Mouse (Mus musculus) forebrain, embryonic 14.5 days (tissue): ENCODE data around the gene Dock2. TPM values are rescaled to one million over a fixed set of nuclear protein-coding genes. Genes with fewer than 3 reads are reported as not detected.

Source experiments
- ATAC-seq: fragments of 200-750 bp; cut with Nextera tagmentation; 2 replicates; pipeline ENCODE4 v1.8.0; 2017; ENCODE audit warnings: mild to moderate bottlenecking, moderate library complexity
- DNase-seq: peaks from one replicate; pipeline ENCODE4 v3.0.0-alpha.2; 2015; ENCODE audit warnings: low spot score
- H3K27ac ChIP-seq: fragments of 300-500 bp; sonication (generic); 2 replicates; pipeline ENCODE4 v1.5.1; 2014; ENCODE audit warnings: low read depth, mild to moderate bottlenecking, control low read depth, low read length, moderate library complexity
- H3K27me3 ChIP-seq: fragments of 300-500 bp; sonication (generic); replicated peaks from 2 replicates; pipeline ENCODE4 v1.6.1; 2014; ENCODE audit warnings: low read length, control low read depth, mixed read lengths; ENCODE audit not compliant: control insufficient read depth, insufficient read depth
- H3K36me3 ChIP-seq: fragments of 300-500 bp; sonication (generic); 2 replicates; pipeline ENCODE4 v1.6.1; 2014; ENCODE audit warnings: low read length, control low read depth; ENCODE audit not compliant: control insufficient read depth, insufficient read depth
- H3K4me1 ChIP-seq: fragments of 300-500 bp; sonication (generic); 2 replicates; pipeline ENCODE4 v1.6.1; 2014; ENCODE audit warnings: antibody characterized with exemption, low read length, control low read depth; ENCODE audit not compliant: control insufficient read depth, insufficient read depth
- H3K4me2 ChIP-seq: fragments of 300-500 bp; sonication (generic); 2 replicates; pipeline ENCODE4 v1.6.1; 2014; ENCODE audit warnings: mild to moderate bottlenecking, control low read depth, low read length
- H3K4me3 ChIP-seq: fragments of 300-500 bp; sonication (generic); 2 replicates; pipeline ENCODE4 v1.5.1; 2014; ENCODE audit warnings: low read depth, low read length, control low read depth
- H3K9ac ChIP-seq: fragments of 300-500 bp; sonication (generic); 2 replicates; pipeline ENCODE4 v1.6.1; 2014; ENCODE audit warnings: mild to moderate bottlenecking, low read length, control low read depth, moderate library complexity
- H3K9me3 ChIP-seq: fragments of 300-500 bp; sonication (generic); replicated peaks from 2 replicates; pipeline ENCODE4 v1.6.1; 2016; ENCODE audit warnings: low read length, control low read depth, mixed read lengths; ENCODE audit not compliant: control insufficient read depth
- WGBS: fragments of 180-500 bp; shearing (Covaris S2); extraction: QIAGEN DNeasy Blood & Tissue Kit; methylation state at CpG from one replicate; pipeline ENCODE4 v1.1.7; 2014; 5-methylcytosine and 5-hydroxymethylcytosine counted together
- polyA plus RNA-seq: library from polyadenylated mRNA; unstranded; fragments of >200 nt; fragmentation: Nextera tagmentation; extraction: Ambion mirVana; gene quantifications from 2 replicates; pipeline ENCODE4 v1.2.1, GENCODE M21; 2014

Gene Dock2
- polyA plus RNA-seq, 1 experiment from 2014 or later, result 0.37 TPM

DNA sequence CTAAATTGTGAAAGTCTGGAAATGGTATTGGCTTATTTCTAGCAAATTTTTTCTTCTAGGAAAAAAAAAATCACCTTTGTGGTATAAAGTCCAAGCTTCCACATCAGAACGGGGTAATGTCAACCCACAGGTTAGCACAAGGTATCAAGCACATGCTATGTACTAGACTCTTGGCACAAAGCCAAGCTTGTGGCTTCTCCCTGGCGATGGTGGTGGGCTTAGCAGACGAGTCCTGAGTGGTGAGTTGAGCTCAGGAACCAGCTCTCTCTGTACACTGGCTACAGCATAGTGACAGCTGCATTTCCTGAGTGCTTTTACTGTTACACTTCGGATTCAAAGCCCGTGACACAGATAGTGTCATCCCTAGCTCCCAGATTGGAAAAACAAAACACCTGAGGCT lies 472.0 kb downstream of the Dock2 start:
- Histone ChIP-seq H3K9ac (no peak overlapping the region), H3K27me3 (no peaks in the 10 kb centered on the region), H3K4me1 (0 out of 2 replicates have a peak, but pooled peaks cover 3% of the 10 kb centered on the region), H3K4me3 (no peak overlapping the region), H3K9me3 (no peaks in the 10 kb centered on the region), H3K27ac (no peak overlapping the region), H3K4me2 (no peak overlapping the region), H3K36me3 (no peaks in the 10 kb centered on the region)
- ATAC-seq, result no peak
- DNase-seq, result no peak
- WGBS, result 67% methylated on average over 5 of the region's 5 CpGs

DNA sequence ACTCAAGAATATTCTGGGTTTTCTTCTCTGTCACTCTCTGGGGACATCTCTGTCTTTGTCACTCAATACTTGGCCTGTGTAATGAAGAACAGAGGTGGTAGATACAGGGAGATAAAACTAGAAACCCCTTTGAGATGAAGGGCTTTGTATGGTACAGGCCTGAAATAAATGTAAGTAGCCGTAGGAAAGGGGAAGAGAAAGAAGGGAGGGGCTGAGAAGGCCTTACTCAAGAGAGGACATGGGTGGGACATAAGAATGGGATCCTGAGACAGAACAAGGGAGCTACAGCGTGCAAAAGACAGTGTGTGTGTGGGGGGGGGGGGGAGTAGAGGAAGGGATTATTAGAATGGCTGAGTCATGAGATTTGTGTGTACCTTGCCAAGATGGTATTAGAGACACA lies 474.3 kb downstream of the Dock2 start:
- Histone ChIP-seq H3K27ac (no peak overlapping the region), H3K4me1 (no peaks in the 10 kb centered on the region), H3K9me3 (no peaks in the 10 kb centered on the region), H3K9ac (no peak overlapping the region), H3K4me2 (no peak overlapping the region), H3K36me3 (no peaks in the 10 kb centered on the region), H3K27me3 (no peaks in the 10 kb centered on the region), H3K4me3 (no peak overlapping the region)
- no peak for DNase-seq
- WGBS, result 67% methylated on average over 2 of the region's 2 CpGs
- no peak for ATAC-seq

DNA sequence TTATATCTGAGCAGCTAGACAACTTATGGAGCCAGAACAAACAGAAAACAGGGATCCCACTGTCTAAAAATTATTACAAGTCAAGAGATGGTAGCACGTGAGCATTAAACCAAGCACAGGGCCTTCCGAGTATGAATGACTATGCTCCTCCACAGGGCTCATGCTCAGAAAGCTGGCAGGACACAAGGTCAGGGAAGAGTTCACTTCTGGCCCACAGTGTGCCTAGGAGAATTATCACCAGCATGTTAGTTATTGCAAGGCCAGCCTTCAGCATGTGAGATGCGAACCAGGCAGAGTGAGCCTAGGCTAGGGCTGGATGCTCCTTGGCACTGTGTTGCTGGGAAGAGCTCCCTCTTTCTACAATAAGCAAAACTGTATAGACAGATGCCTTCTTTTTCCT lies 475.0 kb downstream of the Dock2 start:
- Histone ChIP-seq H3K36me3 (no peaks in the 10 kb centered on the region), H3K9me3 (no peaks in the 10 kb centered on the region), H3K4me1 (no peaks in the 10 kb centered on the region), H3K4me2 (no peak overlapping the region), H3K27me3 (no peaks in the 10 kb centered on the region), H3K4me3 (no peak overlapping the region), H3K9ac (no peak overlapping the region), H3K27ac (no peak overlapping the region)
- ATAC-seq (no peak), DNase-seq (no peak)
- WGBS, result 92% methylated on average over 3 of the region's 3 CpGs

DNA sequence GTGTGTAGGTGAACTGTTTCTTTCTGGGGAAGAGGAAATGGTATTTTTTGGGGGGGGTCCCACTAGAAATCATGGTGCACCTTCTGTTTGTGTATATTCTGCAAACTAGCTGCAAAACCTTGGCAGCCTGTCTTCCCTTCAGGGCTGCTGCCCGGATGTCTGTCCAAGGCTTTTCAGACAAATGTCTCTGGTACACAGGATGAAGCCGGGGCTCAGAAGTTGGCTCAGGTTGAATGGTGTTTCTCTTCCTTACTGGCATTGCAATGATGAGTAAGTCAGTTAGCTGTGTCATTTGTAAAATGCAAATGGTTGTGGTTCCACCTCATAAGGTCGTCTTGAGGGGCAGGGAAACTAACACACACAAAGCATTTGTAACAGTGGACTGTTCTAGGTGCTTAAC lies 477.5 kb downstream of the Dock2 start:
- H3K9ac ChIP-seq, result no peak overlapping the region
- ATAC-seq, result no peak
- H3K9me3 ChIP-seq, result no peaks in the 10 kb centered on the region
- no peak overlapping the region for H3K4me2 ChIP-seq
- 78% methylated on average over 3 of the region's 3 CpGs for WGBS
- no peak overlapping the region for H3K4me3 ChIP-seq
- no peaks in the 10 kb centered on the region for H3K4me1 ChIP-seq
- no peaks in the 10 kb centered on the region for H3K27me3 ChIP-seq
- no peak for DNase-seq
- H3K36me3 ChIP-seq, result no peaks in the 10 kb centered on the region
- H3K27ac ChIP-seq, result no peak overlapping the region

DNA sequence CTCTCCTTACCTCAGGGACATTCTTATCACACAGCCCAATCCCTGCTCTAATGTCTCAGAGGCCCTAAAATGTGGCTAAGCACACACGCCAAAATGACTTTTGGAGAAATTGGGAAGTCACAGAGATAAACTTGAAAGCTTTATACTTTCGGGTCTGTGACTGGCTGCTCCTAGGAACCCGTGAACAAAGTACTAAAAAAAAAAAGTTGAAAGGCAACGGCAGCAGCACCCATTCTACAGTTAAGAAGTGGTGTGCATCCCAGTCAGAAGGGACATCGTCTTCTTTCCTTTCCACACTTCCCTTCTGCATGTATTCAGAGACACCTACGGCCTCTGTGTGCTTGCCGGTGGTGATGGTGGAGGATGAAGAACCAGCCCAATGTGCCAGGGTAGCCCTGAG lies 483.6 kb downstream of the Dock2 start:
- H3K36me3 ChIP-seq, result no peaks in the 10 kb centered on the region
- no peak for DNase-seq
- peaks cover 5% of the 10 kb centered on the region; the same call in 1 of the 2 replicates for H3K4me1 ChIP-seq
- 94% methylated on average over 7 of the region's 7 CpGs for WGBS
- H3K4me3 ChIP-seq, result no peak overlapping the region
- ATAC-seq, result no peak
- no peaks in the 10 kb centered on the region for H3K9me3 ChIP-seq
- no peaks in the 10 kb centered on the region for H3K27me3 ChIP-seq
- no peak overlapping the region for H3K27ac ChIP-seq
- H3K9ac ChIP-seq, result no peak overlapping the region
- H3K4me2 ChIP-seq, result no peak overlapping the region

DNA sequence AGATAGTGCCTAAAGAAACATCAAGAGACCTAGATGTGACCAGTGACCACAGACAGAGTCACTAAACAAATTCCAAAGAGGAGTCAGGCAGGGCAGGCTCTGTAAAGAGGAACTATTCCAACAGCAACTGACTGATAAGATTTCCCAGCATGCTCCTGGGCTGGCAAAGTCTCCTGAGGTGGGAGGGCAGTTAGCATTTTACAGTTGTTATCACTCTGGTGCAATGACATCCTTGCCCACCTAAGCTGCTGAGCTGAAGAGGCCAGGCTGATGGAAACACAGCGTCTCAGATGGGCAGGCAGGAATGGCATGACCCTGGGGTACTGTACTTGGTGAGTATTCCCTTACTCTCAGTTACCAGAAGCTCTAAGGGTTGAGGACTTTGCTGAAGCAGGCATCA lies 484.1 kb downstream of the Dock2 start:
- Histone ChIP-seq H3K4me3 (no peak overlapping the region), H3K9me3 (no peaks in the 10 kb centered on the region), H3K36me3 (no peaks in the 10 kb centered on the region), H3K9ac (no peak overlapping the region), H3K4me1 (peaks cover 5% of the 10 kb centered on the region; the same call in 1 of the 2 replicates), H3K27ac (no peak overlapping the region), H3K4me2 (no peak overlapping the region), H3K27me3 (no peaks in the 10 kb centered on the region)
- no peak for DNase-seq
- WGBS, result 92% methylated on average over 1 of the region's 1 CpGs
- no peak for ATAC-seq

DNA sequence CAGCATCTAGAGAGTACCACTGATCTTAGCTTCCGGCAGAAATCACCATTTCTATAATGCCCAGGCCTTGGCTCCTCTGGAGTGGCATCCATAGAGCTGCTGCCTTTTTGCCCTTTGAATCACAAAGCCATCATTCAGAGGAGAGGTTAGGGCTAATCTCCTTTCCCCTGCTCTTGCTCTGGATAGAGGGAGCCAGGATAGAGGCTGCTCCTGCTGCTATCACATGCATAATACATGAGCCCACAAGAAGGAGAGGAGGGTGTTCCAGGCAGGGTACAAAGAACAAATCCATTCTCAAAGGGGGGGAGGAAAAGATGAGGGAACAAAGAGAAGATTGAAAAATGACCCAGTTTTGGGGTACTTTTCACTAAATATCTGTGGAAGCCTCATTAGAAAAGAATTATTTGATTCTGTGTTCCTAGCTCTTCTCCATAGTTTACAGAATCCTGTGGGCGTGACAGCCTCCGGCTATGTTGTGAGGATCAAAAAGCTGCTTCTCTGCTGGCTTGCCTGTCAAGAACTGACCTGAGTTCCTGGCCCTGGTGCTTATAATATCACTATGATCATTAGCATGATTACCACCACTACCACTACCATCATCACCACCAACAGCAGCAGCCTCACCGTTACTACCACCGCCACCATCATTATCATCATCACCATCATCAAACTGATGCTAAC lies 485.9 kb downstream of the Dock2 start:
- 27% methylated on average over 5 of the region's 5 CpGs for WGBS
- Histone ChIP-seq H3K36me3 (no peaks in the 10 kb centered on the region), H3K27ac (no peak overlapping the region), H3K4me2 (no peak overlapping the region), H3K9me3 (no peaks in the 10 kb centered on the region), H3K4me3 (no peak overlapping the region), H3K9ac (no peak overlapping the region), H3K4me1 (peaks cover 5% of the 10 kb centered on the region; the same call in 1 of the 2 replicates), H3K27me3 (no peaks in the 10 kb centered on the region)
- ATAC-seq, result peak; percentile 89
- peak; percentile 39 for DNase-seq

DNA sequence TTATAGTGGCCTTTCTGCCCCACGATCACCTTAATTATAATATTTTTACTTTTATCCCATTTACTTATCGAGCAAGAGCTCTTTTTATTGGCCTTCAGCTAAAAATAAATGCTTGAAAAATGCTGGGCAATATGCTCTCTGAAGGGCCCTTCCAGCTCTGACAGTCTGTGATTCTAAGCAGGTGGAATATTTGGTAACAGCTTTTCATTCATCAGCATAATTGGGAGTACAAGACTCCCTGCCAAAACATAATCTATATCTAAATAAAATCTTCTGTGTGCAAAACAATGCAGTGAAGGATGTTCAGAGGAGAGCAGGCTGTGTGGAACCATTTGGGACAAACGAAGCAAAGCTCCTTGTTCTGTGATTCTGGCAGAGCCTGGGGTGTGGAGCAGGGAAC lies 492.4 kb downstream of the Dock2 start:
- DNase-seq, result peak; percentile 47
- no peak overlapping the region for H3K27ac ChIP-seq
- no peaks in the 10 kb centered on the region; the same call in 1 of the 2 replicates for H3K9me3 ChIP-seq
- H3K4me3 ChIP-seq, result no peak overlapping the region
- H3K4me2 ChIP-seq, result no peak overlapping the region
- no peaks in the 10 kb centered on the region for H3K27me3 ChIP-seq
- 17% methylated on average over 3 of the region's 3 CpGs for WGBS
- H3K36me3 ChIP-seq, result no peaks in the 10 kb centered on the region
- ATAC-seq, result 0 out of 2 replicates have a peak, but pooled peaks have one; percentile 12
- H3K9ac ChIP-seq, result no peak overlapping the region
- peaks cover 11% of the 10 kb centered on the region for H3K4me1 ChIP-seq

DNA sequence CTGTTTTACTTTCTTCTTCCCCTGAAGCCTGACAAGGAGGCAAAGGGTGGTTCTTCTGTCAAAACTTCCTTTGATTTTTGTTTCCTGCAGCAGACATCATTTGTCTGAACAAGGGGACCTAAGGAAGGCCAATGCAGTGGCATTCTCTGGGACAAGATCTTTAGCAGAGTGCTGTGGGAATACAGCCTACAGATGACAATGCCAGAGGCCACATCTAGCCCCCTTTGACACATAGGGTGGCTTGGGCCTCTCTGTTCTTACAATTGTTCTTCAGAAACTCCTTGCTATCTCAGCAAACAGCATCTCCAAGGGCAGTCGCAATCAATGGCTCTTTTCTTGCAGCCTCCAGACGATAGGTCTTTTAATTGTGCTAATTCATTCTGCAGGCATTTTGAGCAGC lies 493.0 kb downstream of the Dock2 start:
- H3K9me3 ChIP-seq, result no peaks in the 10 kb centered on the region; the same call in 1 of the 2 replicates
- no peak overlapping the region for H3K9ac ChIP-seq
- H3K4me2 ChIP-seq, result no peak overlapping the region
- H3K4me1 ChIP-seq, result peaks cover 11% of the 10 kb centered on the region
- ATAC-seq (no peak), DNase-seq (no peak)
- H3K27me3 ChIP-seq, result no peaks in the 10 kb centered on the region
- H3K27ac ChIP-seq, result peak overlapping the region; percentile 55; the same call in 1 of the 2 replicates
- H3K4me3 ChIP-seq, result no peak overlapping the region
- no peaks in the 10 kb centered on the region for H3K36me3 ChIP-seq
- 4% methylated on average over 2 of the region's 2 CpGs for WGBS
